Mouse (Mus musculus) liver, postnatal 0 days (tissue): ENCODE measurements around the gene Tmem87a. TPM values are rescaled to one million over a fixed set of nuclear protein-coding genes. Genes with fewer than 3 reads are reported as not detected.

Experiments used
- ATAC-seq: fragments of 200-750 bp; cut with Nextera tagmentation; 2 replicates; pipeline ENCODE4 v1.8.0; 2017; ENCODE audit warnings: mild to moderate bottlenecking, moderate library complexity
- DNase-seq: peaks from one replicate; pipeline ENCODE4 v3.0.0-alpha.2; 2016
- H3K27ac ChIP-seq: fragments of 300-500 bp; sonication (generic); 2 replicates; pipeline ENCODE4 v1.5.1; 2014; ENCODE audit warnings: antibody characterized with exemption, moderate library complexity, mild to moderate bottlenecking, low read depth
- H3K27me3 ChIP-seq: fragments of 300-500 bp; sonication (generic); 2 replicates; pipeline ENCODE4 v1.6.1; 2014; ENCODE audit warnings: low read length, control low read depth, mixed read lengths; ENCODE audit not compliant: insufficient read depth
- H3K36me3 ChIP-seq: fragments of 300-500 bp; sonication (generic); replicated peaks from 2 replicates; pipeline ENCODE4 v1.6.1; 2014; ENCODE audit warnings: mild to moderate bottlenecking, control low read depth, low read length, moderate library complexity, mixed read lengths; ENCODE audit not compliant: insufficient read depth
- H3K4me1 ChIP-seq: fragments of 300-500 bp; sonication (generic); 2 replicates; pipeline ENCODE4 v1.6.1; 2014; ENCODE audit warnings: antibody characterized with exemption, mild to moderate bottlenecking, control low read depth; ENCODE audit not compliant: insufficient read depth
- H3K4me2 ChIP-seq: fragments of 300-500 bp; sonication (generic); 2 replicates; pipeline ENCODE4 v1.6.1; 2014; ENCODE audit warnings: low read depth, mild to moderate bottlenecking, low read length, moderate library complexity, mixed read lengths
- H3K4me3 ChIP-seq: fragments of 300-500 bp; sonication (generic); 2 replicates; pipeline ENCODE4 v1.5.1; 2014; ENCODE audit warnings: low read depth, low read length
- H3K9ac ChIP-seq: fragments of 300-500 bp; sonication (generic); replicated peaks from 2 replicates; pipeline ENCODE4 v1.6.1; 2014; ENCODE audit warnings: mild to moderate bottlenecking, moderate library complexity
- H3K9me3 ChIP-seq: fragments of 300-500 bp; sonication (generic); 2 replicates; pipeline ENCODE4 v1.6.1; 2016; ENCODE audit warnings: mild to moderate bottlenecking, control low read depth, low read length, mixed read lengths
- CTCF ChIP-seq: sonication (generic); IDR thresholded peaks from 2 replicates; pipeline ENCODE4 v1.5.1; 2016; ENCODE audit warnings: antibody characterized with exemption, low read depth
- EP300 ChIP-seq: IDR thresholded peaks from 2 replicates; pipeline ENCODE4 v1.6.1; 2016; ENCODE audit warnings: antibody characterized with exemption, low read depth, mild to moderate bottlenecking
- WGBS: fragments of 180-500 bp; shearing (Covaris S2); extraction: QIAGEN DNeasy Blood & Tissue Kit; methylation state at CpG from one replicate; pipeline ENCODE4 v1.1.7; 2014; ENCODE audit not compliant: insufficient replicate concordance; 5-methylcytosine and 5-hydroxymethylcytosine counted together
- polyA plus RNA-seq: library from polyadenylated mRNA; unstranded; fragments of >200 nt; fragmentation: Nextera tagmentation; extraction: Ambion mirVana; gene quantifications from 2 replicates; pipeline ENCODE4 v1.2.1, GENCODE M21; 2015

Tmem87a gene
- polyA plus RNA-seq, 1 experiment from 2014 or later: 3.2 TPM

DNA sequence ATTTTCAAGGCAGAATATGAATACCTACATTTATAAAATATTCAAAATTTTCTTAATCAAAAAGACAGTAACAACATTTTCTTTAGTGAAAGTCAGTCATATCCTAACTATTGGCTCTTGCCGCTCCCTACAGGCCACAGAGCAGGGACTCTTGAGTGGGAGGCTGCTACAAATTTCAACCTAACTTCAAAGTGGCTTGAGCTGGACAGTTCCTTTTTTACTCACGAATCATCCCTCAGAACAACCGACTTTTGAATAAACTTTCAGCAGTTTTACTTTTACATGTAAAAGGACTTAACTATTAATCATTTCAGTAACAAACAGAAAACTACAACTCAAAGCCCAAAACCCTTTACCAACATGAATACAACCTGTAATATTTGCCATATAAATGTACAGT, 1.1 kb downstream of the Tmem87a start:
- no peaks in the 10 kb centered on the region for H3K9me3 ChIP-seq
- DNase-seq: no peak
- H3K27me3 ChIP-seq: no peaks in the 10 kb centered on the region
- H3K36me3 ChIP-seq: peaks cover 10% of the 10 kb centered on the region; the same call in 1 of the 2 replicates
- H3K4me3 ChIP-seq: peak overlapping the region; percentile 76
- TF ChIP-seq CTCF (no peak), EP300 (no peak)
- ATAC-seq: no peak
- no peak overlapping the region for H3K27ac ChIP-seq
- peak overlapping the region; percentile 73 for H3K4me2 ChIP-seq
- H3K9ac ChIP-seq: no peak overlapping the region
- 21% methylated on average over 3 of the region's 3 CpGs for WGBS
- H3K4me1 ChIP-seq: peaks cover 16% of the 10 kb centered on the region

DNA sequence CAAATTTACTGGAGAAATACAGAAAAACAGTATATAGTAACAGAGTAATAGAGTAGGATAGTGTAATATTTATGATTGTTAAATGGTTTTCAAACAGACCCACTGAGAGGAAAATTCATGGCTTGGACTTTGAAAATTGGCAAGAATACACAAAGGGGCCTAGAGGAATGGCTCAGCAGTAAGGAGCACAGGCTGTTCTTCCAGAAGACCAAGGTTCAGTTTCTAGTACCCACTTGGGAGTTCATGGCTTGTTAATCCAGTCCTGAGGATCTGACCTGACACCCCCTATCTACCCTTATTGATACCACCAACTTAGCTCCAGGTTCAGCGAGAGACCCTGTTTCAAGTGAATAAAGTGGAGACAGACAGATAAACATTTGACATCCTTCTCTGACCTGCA, 6.0 kb downstream of the Tmem87a start:
- no peaks in the 10 kb centered on the region for H3K9me3 ChIP-seq
- ATAC-seq (no peak), DNase-seq (no peak)
- H3K27ac ChIP-seq: no peak overlapping the region
- no peak overlapping the region for H3K4me2 ChIP-seq
- H3K36me3 ChIP-seq: peaks cover 40% of the 10 kb centered on the region
- 100% methylated on average over 1 of the region's 1 CpGs for WGBS
- H3K4me1 ChIP-seq: peaks cover 12% of the 10 kb centered on the region
- no peak for TF ChIP-seq EP300
- no peak for TF ChIP-seq CTCF
- no peaks in the 10 kb centered on the region for H3K27me3 ChIP-seq
- H3K9ac ChIP-seq: no peak overlapping the region
- H3K4me3 ChIP-seq: no peak overlapping the region

DNA sequence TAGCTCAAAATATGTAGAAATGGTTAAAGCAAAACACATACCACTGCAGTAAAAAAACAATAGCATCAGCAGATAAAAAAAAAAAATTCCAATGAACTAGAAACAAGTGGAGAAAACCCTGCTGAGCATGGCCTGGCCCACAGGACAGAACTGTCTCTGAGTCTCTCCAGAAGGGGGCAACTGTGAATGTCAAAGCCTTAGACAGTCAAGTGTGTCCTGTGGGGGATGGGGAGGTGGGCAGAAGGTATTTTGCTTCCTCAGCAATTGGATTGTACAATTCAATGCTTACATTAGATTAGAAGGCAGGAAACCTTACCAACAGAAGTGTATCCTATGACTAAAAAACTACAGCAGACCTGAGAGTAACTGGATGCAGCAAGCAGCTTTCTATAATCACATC, 11.5 kb downstream of the Tmem87a start:
- Histone ChIP-seq H3K27ac (no peak overlapping the region), H3K36me3 (peaks cover 64% of the 10 kb centered on the region), H3K9ac (no peak overlapping the region), H3K4me1 (no peaks in the 10 kb centered on the region), H3K4me2 (no peak overlapping the region), H3K9me3 (no peaks in the 10 kb centered on the region), H3K27me3 (no peaks in the 10 kb centered on the region), H3K4me3 (no peak overlapping the region)
- DNase-seq: no peak
- no peak for ATAC-seq
- no peak for TF ChIP-seq EP300
- peak; percentile 21; the same call in 1 of the 2 replicates for TF ChIP-seq CTCF

DNA sequence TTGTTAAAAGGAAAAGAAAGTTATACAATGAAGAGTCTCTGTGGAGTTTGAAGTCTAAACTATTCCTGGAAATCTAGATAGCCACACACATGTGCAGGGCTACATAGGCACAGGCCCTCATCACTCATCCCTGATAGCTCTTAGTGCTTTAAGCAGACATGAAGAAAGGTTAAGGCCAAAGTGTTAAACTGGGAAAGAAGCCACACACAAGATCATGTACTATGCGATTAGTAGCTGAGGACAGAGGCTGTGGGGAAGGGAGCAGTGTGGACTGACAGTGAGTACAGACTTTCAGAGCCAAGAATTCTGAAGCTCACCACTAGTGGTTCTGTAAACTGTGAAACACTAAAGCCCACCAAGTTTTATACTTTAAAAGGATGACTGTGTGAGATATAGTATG, 13.0 kb downstream of the Tmem87a start:
- no peak overlapping the region for H3K27ac ChIP-seq
- no peak overlapping the region for H3K4me3 ChIP-seq
- no peaks in the 10 kb centered on the region for H3K4me1 ChIP-seq
- H3K27me3 ChIP-seq: no peaks in the 10 kb centered on the region
- no peak overlapping the region for H3K9ac ChIP-seq
- no peak for DNase-seq
- 84% methylated on average over 1 of the region's 1 CpGs for WGBS
- H3K4me2 ChIP-seq: no peak overlapping the region
- H3K9me3 ChIP-seq: no peaks in the 10 kb centered on the region
- TF ChIP-seq CTCF: no peak
- TF ChIP-seq EP300: no peak
- peaks cover 54% of the 10 kb centered on the region for H3K36me3 ChIP-seq
- no peak for ATAC-seq

DNA sequence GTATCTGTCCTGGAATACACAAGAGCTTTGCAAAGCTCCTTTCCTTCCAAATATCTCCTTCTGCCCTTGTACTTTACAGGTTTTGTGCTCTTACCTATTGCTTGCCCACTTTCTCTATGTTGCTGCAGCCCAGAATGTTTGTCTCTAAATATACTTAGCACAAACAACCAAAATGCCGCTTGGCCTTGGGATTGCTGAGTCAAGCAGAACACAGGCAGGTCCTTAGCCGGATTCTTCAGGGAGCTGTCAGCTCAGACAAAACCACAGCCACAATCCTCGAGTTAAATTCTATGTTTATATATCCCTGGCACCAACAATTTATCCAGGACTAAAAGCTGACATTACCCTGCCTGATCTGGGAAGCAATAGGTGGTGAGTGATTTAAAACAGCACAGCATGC, 14.5 kb downstream of the Tmem87a start:
- DNase-seq: no peak
- Histone ChIP-seq H3K27me3 (no peaks in the 10 kb centered on the region), H3K27ac (no peak overlapping the region), H3K36me3 (peaks cover 57% of the 10 kb centered on the region), H3K9me3 (no peaks in the 10 kb centered on the region), H3K4me1 (no peaks in the 10 kb centered on the region), H3K4me2 (no peak overlapping the region), H3K9ac (no peak overlapping the region), H3K4me3 (no peak overlapping the region)
- WGBS: 81% methylated on average over 3 of the region's 3 CpGs
- no peak for ATAC-seq
- TF ChIP-seq CTCF (no peak), EP300 (no peak)

DNA sequence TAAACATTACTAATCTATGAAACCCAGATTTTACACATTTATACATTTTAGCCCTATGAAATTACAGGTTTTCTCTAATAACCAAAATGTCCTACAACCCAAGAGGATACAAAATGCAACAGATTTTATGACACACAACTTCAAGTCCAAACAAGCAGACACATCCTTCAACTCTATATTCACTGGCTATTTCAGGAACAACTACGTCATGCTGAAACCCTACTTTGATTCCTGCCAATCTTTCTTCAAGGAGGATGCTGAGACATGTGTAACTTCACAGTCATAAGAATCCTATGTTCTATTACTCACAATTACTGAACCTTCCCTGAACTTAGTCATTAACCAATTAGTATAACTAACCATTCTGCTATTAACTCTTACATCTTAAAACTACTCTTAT, 16.6 kb downstream of the Tmem87a start:
- H3K4me3 ChIP-seq: no peak overlapping the region
- peaks cover 53% of the 10 kb centered on the region for H3K36me3 ChIP-seq
- H3K4me2 ChIP-seq: no peak overlapping the region
- DNase-seq (no peak), ATAC-seq (no peak)
- 89% methylated on average over 1 of the region's 1 CpGs for WGBS
- H3K4me1 ChIP-seq: no peaks in the 10 kb centered on the region
- TF ChIP-seq EP300 (no peak), CTCF (no peak)
- H3K27me3 ChIP-seq: no peaks in the 10 kb centered on the region
- no peak overlapping the region for H3K9ac ChIP-seq
- no peaks in the 10 kb centered on the region for H3K9me3 ChIP-seq
- H3K27ac ChIP-seq: no peak overlapping the region

DNA sequence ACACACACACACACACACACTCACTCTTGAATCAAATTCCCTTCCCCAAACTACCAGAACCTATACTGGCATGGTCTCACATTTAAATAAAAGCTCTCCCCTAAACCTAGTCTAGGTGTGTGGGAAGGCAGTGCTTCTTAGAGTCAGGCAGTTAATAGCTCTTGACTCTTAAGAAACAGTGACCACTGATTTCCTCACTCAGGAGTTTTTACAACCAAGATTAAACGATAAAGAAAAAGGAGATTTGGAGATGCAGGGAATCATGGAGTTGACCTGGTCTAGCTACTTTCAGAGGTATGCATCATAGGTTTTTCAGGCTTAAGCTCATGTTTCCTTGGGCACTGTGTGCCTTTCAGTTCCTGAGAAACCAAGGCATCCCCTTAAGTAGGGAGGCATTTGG, 17.6 kb downstream of the Tmem87a start:
- 88% methylated on average over 1 of the region's 1 CpGs for WGBS
- no peaks in the 10 kb centered on the region for H3K27me3 ChIP-seq
- H3K9ac ChIP-seq: no peak overlapping the region
- TF ChIP-seq EP300 (no peak), CTCF (no peak)
- ATAC-seq (no peak), DNase-seq (no peak)
- no peak overlapping the region for H3K27ac ChIP-seq
- no peaks in the 10 kb centered on the region for H3K9me3 ChIP-seq
- H3K4me2 ChIP-seq: no peak overlapping the region
- H3K4me3 ChIP-seq: no peak overlapping the region
- no peaks in the 10 kb centered on the region for H3K4me1 ChIP-seq
- peaks cover 57% of the 10 kb centered on the region for H3K36me3 ChIP-seq
